Mouse (Mus musculus) monocyte, adult 59 days (primary cell): ENCODE data around the gene Ptpn22. TPM values are rescaled to one million over a fixed set of nuclear protein-coding genes. Genes with fewer than 3 reads are reported as not detected.

Experiments used
- total RNA-seq, 2 experiments: library from RNA; stranded (reverse); gene quantifications; one replicate each; pipeline ENCODE4 v1.2.4; 2023

The Ptpn22 gene
- total RNA-seq, result 100 to 1,000 TPM; 137 to 141 TPM

DNA sequence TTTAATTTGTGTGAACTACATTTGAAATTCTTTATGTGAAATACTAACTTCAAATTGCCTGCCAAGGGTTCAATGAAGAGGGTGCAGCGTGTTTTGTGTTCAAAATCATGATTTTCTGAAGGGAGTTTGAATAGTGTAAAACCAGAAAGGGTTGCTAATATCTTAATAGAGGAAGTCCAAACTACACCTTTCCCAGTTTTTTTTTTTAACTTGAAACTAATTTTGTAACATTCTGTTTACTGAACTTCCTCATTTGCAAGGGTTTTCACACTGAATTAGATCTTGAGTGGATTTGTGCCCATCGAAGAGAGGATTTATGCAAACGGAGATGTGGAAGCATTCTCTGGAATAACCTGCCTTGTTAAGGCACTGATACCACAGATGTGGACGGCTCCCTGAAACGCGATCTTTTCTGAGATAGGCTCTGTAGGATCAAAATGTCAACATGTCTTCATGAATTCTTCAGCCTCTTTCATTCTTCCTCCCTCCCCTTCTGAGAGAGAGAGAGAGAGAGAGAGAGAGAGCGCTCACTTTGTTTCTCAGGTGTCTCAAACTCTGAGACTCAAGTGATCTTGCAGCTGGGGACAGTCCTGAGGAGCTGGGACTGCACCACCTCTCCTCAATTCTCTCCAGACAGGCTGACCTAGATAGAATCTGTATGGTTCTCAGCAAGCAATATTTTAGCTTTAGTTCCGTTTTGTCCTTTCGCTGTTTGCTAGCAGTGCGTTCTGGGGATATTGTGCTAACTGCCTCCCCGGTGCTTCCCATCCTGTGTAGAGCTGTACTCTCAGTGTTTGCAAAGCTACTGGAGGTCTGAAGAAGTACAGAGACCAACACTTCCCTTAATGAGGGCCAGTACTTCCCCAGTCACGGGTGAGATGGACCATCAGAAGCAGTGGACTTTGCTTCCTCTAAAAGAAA, at the start of gene Ptpn22:
Gene Ptpn22, plus strand, starts transcription at position 915 of the 921 bp plus-strand sequence.

DNA sequence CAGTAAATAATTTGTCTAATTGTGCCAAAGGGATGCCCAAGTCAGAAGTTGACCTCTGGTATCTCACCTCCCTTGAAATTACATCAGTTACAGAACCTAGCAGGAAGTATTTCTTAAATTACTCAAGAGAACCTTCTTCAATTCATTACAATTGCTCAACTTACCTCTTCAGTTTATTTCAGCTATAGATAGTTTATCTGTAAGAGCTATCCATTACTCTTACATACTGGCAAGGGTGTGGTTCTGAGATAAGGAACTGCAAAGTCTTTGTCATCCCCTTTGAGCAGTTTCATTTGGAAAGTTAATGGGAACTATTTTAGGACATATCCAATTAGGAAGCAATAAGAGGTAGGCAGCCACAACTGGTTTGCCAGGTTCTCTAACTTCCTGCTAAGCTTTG, 27.2 kb upstream of the Ptpn22 start, which contains the start of gene Bcl2l15:
Gene Bcl2l15, plus strand, starts transcription at position 176 of the 400 bp plus-strand sequence.

DNA sequence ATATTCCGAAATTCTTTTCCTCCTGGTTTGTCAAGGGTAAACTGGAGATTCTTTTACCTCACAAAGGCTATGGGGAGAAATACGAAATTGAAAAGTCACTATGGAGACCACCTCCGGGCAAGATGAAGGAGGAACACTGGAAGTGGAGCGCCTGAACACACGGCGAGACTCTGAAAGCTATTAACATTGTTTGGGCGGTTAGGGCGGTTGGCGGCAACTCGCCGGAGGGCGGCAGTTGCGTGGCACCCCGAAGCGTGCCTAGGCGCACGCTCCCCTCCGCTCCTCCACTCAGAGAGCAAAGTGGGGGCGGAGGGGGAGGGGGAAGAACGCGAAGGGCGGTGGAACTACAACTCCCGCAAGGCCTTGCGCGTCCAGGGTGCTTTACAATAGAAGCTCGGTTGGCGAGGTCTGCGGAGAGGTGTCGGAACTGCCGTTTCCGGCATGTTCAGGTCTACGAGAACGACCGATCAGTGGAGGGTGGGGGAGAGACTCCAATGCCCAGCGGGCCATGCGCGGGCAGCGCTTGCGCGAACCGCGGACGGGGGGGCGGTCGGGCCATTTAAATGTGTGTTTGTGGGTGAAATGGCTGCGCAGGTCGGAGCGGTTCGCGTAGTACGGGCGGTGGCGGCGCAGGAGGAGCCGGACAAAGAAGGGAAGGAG, 54.5 kb downstream of the Ptpn22 start, which contains the start of gene Rsbn1:
Gene Rsbn1, plus strand, starts transcription at position 111 of the 660 bp plus-strand sequence.

Other genes starting within 250 kb of the Ptpn22 start
- gene Atg4a-ps, start 213.7 kb upstream of the Ptpn22 start, total RNA-seq, result 1 to 10 TPM in 1 of 2 experiments, not detected in 1; 1.9 TPM
- gene Olfml3, start 121.8 kb upstream of the Ptpn22 start, total RNA-seq, result 1 to 10 TPM; 1.2 to 1.6 TPM
- not detected for gene Gm10964, start 120.4 kb upstream of the Ptpn22 start, total RNA-seq
- 100 to 1,000 TPM; 192 to 208 TPM for gene Hipk1, start 68.2 kb upstream of the Ptpn22 start, total RNA-seq
- gene Dclre1b, start 50.4 kb upstream of the Ptpn22 start, total RNA-seq, result 10 to 100 TPM; 43.1 to 54.0 TPM
- 10 to 100 TPM; 11.6 to 13.5 TPM for gene Ap4b1, start 50.3 kb upstream of the Ptpn22 start, total RNA-seq
- not detected for gene Gm43064, start 50.2 kb upstream of the Ptpn22 start, total RNA-seq
- gene Bcl2l15, start 27.2 kb upstream of the Ptpn22 start, total RNA-seq, result 1 to 10 TPM in 1 of 2 experiments, under 1 TPM in 1; 0.46 to 1.1 TPM
- 10 to 100 TPM; 26.0 to 26.2 TPM for gene Rsbn1, start 54.3 kb downstream of the Ptpn22 start, total RNA-seq
- gene Phtf1, start 108.3 kb downstream of the Ptpn22 start, total RNA-seq, result 10 to 100 TPM; 10.9 to 11.7 TPM